Mouse (Mus musculus) lung, postnatal 4 days (tissue): Measurements from ENCODE around the gene Tldc1.
A peak's percentile ranks its signal among the peaks of the same experiment; 100 is the strongest.

ENCODE experiments used
- DNase-seq, 2 experiments: peaks; one replicate each; pipeline ENCODE4 v3.0.0; 2021

Gene Tldc1

DNA sequence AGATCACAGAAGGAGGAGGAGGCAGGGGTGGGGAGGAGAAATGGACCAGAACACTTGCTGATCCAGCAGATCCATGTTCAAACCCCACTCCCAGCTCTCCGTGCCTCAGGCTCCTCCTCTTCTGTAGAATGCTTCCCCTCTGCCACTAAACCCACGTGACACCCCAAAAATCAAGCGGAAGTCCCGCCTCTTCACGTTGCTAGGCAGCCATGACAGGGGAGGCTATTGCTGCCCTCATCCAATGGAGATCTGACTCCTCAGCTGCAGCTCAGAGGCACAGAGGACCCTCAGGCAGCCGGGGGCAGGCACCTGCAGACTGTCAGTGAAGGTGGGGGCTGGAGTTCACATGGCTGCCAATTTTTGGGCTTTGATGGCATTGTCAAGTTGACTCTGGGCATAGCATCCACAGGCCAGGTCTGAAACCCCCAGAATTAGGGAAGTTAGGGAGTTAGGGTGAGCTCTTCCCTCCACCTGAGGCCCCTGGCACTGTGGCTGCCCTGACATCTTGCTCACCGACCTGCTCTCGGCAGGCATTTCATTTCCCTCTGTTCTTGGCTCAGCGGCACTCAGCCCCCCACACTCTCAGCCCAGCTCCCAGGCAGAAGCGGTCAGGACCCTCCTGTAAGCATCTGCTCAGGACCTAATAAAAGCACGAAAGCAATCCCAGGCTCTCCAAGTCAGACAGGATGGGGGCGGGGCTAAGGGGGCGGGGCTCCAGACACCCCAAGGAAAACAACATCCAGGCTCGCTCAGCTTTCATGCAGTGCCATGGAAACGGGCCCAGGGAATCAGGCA is 20.2 kb upstream of the Tldc1 start:
- peak; percentile 72 to 73 for DNase-seq

DNA sequence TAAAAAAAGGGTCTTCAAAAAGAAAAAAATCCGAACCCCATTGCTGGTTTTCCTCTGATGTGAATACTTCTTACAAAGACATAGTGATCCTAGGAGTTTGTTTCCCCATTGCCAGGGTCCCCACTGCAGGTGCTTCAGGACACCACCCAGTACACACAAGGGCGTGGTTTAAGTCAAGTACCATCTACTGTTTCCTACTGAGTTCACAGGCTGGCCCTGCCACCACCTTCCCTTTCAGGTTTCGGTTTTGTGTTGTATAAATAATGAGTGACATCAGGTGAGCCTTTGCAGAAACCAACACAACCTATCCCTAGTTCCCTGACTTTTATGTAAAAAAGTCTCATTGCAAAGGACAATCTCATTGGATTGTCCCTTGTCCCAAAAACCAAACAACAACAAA is 17.4 kb upstream of the Tldc1 start:
- DNase-seq, result no peak

DNA sequence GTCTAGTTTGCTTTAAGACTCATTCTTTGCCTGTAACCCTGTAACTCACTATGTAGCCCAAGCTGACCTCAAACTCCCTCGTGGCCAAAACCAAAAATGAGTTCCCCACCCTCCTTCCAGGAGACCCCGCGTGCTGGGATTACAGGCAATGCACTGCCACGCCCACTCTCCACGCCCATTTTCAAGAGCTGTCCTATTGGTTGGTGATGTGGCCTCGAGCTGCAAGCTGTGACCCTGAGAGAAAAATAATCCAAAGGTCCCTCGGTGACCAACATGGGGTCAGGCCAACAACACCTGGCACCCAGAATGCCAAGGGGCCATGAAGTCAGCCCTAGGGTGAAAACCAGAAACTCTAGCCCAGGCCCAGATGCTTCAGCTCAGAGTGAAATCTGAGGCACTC is 16.5 kb upstream of the Tldc1 start:
- DNase-seq, result no peak

DNA sequence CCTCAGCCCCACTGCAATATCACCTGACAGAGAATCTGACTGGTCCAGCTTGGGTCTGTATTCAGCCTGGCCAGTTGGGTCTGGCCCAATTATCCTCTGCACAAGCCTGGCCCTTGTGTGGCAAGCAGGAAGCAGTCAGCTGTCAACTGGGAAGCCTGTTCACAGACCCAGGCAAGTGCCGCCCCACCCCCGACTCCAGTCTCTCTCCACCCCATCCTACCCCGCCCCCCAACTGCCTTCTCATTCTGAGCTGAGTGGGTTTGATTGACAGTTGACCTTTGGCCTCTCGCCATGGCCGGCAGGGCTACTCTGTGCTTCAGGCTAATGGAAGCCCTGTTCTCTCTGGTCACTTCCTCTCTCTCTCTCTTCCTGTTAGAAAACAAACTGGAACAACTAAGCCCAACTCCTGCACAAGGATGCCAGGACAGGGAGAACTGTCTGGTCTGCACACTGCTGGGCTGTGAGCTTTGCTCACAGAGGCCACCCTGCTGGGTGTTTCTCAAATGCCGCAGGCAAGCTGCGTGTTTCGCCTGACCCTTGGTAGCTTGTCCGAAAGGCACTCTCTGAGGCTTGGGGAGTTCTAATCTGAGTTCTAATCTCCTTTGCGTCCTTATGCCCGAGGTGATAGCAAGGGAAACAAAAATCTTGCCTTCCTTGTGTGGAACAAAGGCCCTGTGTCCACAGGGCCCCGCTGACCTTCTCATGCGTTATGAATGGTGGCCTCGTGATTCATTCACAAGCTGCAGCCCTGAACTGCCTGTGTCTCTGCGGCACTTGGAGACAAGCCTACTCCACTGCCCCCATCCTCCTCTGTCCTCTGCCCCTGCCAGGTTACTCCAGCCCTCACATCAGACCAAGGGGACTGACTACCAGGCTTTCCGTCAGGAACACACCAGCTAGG is 13.8 kb upstream of the Tldc1 start:
- DNase-seq, result peak; percentile 75

DNA sequence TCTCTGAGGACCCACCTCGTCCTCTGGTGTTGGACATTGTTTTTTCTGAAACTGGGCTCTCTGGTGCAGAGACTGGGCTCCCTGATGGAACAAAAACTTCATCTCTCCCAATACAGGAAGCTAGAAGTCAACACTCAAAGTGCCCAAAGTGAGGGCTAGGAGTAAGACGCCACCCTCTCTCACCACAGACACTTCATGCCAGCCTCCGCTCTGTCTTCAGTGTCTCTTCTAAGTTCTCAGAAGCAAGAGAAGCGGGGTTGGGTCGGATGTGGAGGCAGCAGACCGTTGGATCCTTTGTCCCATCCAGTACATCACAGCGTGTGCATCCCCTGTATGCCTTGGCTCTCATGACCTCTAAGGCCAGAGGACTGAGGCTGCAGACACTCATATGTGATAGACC is 11.4 kb upstream of the Tldc1 start:
- no peak for DNase-seq

DNA sequence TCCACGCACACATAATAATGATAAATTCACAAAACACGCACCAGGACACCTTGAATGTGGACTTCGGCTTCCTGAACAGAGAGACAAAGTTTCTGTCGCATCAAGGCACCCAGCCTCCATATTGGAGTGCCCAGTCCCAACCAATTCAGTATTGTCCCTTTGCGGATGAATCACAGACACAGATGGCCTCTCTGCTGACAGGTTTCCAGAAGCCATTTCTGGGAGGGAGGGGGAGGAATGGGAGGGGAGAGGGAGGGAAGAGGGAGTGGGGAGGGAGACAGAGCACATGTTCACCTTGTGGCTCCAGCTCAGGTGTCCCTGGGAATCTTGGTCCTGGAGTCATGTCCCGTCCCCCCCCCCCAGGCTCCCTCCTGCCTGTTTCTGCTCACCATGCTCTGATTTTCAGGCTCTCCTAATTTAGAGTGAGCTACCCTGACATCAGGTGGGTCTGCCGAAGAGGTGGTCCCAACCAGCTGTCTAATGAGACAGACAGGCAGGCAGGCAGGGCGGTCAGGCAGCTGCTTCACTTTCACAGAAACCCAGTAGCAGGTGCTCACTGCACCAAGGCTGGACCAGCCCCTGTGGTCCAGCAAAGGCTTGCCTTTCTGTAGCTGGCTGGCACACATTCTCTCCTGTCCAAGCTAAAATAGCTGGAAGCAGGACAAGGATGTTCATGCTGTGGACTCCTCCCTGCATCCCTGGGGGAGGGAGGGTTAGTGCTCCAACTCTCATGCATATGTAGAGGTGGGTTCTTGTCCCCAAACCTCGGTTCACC is 10.6 kb upstream of the Tldc1 start:
- no peak for DNase-seq

DNA sequence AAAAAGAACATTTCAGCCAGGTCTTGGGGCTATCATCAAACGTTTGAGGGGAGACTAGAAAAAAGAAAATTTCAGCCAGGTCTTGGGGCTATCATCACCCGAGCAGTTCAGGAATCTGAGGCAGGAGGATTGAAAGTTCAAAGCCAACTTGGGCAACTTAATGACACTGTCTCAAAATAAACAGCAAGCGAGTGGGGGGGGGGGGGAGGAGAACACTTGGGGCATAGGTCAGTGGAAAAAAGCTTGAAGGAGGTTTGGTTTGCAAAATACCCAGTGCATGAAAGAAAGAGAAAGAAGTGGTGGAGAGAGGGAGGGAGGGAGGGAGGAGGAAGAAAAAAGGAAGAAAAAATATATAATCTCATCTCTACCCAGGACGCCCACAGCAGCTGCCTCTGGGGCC is 9.1 kb upstream of the Tldc1 start:
- no peak for DNase-seq

DNA sequence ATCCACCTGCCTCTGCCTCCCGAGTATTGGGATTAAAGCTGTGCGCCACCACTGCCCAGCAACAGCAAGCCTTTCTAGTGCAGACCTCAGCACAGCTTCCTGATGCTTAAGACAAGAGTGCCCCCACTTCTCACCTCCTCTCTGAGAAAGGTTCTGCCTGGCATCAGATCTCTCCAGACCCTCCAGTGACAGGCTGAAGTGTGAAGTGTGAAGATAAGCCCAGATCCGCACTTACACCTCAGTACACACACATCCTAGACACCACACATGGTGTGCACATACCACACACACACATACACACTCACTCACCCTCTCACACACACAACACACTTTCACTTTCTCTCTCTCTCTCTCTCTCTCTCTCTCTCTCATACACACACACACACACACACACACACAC is 8.7 kb upstream of the Tldc1 start:
- DNase-seq, result no peak

DNA sequence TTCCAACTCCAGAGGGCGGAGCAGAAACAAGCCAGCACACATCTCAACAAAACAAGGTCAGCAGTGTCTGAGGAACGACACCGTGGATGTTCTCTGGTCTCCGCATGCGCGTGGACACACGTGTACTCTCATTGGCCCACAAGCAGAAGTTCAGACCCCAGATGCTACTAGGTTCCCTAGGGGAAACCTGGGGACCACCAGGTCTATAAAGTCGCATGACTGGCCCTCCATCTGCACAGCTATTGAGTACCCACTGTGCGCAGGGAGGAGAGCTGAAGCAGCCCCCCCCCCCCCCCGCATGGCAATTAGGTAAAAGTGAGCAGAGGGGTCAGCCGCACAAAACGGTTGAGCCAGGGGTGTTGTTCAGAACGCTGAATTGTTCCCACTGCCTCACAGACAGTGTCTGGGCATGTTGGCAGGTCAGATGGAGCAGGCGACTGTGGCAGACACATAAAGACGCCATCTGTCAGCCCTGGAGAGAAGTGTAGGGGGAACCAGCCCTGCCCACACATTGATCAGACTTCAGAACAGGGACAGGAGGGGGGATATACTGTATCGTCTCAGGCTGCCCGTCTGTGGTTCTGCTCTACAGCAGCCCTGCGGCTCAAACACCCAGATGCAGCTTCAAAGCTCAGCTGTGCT is 7.7 kb upstream of the Tldc1 start:
- DNase-seq, result no peak

DNA sequence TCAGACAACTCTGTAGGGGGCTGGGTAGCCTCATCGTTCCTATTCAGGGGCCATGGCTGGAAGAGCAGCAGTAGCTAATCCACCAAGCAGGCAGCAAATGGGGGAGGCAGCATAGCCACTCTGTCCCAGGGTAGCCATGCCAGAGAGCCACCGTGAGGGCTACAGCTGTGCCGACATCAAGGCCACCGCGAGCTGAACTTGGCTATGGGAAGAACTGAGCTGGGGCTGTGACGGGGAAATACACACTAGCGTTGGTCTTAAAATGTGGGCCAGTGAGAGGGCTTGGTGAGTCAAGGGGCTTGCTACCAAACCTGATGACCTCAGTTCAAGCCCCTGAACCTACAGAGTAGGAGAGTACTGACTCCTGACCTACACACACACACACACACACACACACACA is 6.5 kb upstream of the Tldc1 start:
- no peak for DNase-seq

DNA sequence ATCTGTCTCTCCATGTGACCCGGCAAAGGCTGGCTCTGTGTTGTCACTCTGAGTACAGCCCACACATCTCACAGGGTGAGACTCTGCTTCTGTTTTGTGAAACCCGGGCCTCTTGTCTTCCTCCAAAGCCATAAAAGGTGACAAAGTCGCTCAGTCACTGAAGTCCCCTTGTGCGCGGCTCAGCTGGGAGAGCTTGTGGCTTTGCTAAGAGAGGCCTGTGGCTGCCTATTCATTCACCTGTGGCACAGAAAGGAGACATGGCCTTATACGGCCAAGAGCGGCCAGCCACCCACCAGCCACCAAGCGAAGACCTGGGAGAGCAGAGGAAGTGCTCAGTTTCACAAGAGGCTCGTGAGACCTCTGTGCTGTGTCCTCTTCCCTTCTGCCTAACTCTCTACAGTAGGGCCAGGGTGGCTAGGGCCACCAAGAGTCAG is 5.9 kb upstream of the Tldc1 start:
- peak; percentile 66 to 73 for DNase-seq

DNA sequence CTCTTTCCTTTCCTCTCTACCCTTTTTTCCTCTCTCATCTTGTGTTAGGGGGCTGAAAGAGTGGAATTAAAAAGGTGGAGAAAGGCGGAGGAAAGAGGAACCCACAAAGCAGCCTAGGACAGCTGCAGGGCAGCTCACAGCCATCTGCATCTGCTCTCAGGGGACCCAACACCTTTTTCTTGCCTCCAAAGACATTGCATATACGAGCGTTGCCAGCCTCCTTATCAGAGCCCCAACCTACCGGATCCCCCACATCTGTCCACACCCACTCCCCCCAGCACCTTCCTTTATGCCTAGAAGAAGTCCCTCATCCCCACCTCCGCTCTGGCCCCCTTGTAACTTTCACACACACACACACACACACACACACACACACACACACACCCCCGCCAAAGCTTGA is 5.4 kb upstream of the Tldc1 start:
- DNase-seq, result no peak

DNA sequence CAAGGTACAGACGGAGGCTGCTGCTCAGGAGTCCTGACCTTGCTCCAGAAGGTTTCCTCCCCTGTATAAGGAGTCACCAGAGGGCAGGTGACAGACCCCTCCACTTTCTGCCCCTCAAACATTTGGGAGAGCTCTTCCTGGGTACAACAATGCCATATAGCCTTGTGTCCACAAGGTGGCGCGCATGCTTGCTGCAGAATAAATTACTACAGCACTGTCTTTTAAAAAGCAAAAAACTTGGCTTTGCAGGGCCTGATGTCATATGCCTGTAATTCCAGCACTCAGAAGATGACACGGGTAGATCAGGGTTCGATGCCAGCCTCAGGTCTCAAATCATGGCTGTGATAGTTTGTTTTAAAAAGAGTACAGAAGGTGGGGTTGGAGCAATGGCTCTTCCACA is 4.5 kb upstream of the Tldc1 start:
- DNase-seq, result peak; percentile 74 to 86

DNA sequence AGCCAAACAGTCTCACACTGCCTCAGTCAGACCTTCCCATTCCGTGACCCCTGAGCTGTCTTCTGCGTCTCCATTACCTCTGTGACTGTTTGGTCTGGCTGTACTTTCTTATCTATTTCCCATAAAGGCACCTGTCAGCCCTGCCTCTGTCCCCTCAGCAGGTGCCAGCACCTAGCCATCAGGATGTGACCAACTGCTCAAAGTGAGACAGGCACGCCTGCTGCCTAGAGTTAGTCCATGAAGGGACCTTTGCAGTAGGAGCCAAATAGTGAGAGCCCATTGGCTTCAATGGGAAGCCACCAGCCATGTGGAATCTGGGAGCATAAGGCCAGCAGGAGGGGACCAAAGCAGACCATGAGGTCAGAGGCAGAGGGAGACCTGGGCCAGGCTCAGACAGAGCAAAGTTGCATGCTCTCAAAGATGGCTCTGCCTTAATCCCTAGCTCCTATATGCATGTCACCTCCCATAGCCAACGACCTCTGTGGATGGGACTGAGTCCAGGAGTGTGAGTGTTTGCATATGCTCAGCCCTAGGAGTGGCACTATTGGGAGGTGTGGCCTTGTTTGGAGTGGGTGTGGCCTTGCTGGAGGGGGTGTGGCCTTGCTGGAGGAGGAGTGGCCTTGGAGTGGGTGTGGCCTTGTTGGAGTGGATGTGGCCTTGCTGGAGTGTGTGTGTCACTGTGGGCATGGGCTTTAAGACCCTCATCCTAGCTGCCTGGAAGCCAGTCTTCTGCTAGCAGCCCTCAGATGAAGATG is 3.0 kb upstream of the Tldc1 start:
- peak; percentile 72 to 78 for DNase-seq

DNA sequence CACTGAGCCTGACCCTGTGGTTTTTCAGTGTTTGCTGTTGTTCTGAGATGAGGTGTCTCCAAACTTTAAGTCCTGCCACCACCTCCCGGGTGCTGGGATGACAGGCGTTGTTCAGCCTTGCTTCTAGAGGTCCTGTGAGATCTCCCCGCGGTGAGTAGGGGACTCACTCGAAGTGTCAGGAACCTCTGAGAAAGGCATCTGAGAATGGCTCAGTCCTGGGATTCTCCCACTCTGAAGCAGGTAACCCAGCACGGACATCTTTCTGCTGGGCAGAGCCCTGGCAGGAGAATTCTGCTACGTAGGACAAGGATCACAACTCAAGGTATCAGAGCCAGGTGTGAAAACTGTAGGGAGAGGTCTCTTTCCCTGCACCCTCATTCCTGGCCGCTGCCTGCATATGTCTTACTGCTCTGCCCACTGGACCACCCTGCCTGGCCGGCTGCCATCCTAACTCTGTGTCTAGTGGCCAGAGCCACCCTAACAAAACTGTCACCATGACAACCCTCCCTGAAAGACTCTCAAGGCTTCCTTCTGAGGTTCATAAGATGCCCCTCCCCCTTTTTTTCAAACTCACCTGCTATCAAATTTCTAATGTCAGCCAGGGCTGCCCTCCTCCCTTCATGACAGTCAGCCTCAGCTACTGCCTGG is 2.3 kb upstream of the Tldc1 start:
- DNase-seq, result no peak

DNA sequence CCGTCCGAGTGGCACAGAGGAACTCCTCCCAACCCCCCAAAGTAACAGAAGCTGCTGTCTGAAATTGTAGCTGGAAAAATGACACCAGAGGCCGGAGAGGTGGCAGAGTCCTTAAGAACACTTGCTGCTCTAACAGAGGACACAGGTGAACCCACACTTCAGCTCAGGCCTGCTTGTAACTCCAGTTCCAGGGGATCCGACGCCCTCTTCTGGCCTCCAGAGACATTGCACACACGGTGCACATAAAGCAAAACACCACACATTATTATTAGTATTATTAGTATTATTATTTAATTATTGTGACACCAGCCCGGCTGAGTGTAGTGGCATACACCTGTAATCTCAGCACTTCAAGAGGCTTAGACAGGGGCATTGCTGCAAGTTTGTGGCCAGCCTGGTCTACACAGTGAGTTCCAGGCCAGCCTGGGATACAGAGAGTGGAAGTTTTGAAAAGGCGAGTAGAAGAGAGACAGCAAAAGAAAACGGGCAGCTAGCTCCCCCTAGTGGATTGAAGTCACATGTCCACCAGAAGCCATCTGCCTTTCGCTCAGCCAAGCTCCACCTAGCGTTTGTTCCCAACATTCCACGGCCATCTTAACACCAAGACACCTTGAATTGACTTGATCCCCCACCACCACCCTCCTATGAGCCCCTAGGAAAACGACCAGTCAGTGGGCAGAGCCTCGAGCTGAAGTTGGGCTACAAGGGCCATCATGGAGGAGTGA is 959 bp upstream of the Tldc1 start:
- peak; percentile 74 to 90 for DNase-seq

DNA sequence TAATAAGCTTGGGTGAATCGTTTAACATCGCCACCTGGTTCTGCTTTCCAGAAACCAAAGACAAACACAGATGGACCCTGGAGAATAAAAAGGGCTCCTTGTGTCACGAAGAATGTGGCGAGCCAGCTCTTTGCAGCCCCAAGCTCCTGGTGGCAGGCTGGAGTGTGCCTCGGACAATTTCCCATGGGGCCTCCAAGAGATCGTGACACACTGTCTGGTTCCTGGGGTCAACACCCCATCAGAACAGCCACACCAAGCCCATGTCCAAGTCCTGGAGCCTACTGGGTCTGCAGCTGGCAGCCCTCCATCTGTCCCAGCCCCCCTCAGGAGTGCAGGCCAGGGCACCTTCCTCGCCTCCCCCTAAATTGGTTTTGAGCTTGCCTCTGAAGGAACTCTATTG is 451 bp downstream of the Tldc1 start:
- peak in 1 of 2 experiments; percentile 56 for DNase-seq

DNA sequence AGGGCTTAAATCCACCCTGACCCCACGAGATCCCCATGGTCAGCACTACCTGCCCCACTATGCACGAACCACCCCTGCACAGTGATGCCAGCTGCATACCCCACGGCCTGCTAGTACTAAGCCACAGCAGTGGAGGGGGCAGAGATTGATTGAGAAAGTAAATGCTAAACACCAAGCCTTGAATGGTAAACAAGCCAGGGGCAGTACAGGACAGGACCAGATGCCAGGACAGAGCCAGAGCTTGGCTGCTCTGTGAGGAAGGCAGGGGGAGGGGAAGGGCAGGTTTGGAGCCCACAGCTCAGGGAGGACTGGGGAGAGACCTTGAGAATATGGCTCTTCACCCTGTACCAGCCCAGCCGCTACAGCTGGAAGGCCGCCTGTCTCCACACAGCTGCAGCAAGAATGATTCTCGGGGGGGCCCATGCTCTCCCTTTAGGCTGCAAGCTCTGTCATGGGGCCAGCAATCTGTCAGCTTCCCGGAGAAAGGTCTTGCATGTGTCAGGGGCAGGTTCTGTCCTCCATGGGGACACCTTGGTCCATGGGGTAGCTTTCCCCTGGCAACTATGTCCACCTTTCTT is 1.5 kb downstream of the Tldc1 start:
- no peak for DNase-seq

DNA sequence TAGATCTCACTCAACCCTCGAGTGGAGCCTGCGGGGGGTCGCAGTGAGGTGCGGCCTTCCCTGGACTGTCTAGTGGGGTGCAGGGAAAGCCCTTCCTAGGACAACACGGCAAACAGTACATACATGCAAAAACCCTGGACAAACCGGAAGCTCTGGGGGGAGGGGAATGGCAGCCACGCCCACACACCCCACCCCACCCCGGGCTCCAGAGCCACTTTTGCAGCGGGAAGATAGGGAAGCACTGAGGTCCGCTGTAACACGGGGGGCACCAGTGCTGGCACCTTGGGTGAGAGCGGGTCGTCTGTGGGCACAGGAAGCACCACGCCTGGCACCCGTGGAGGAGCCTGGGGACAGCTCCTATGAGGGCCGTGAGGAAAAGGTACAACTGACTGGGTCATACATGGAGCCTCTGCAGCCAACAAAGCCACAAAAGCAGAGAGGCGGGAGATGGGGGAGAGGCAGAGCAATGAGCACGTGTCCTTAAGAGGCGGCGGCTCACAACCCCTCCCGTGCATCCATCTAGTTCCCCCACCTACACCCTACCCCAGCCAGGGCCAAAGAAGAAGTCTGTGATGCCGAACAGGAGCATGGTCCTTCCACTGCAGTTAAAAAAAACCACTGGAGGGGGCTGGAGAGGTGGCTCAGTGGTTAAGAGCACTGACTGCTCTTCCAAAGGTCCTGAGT is 12.3 kb downstream of the Tldc1 start:
- DNase-seq, result no peak

DNA sequence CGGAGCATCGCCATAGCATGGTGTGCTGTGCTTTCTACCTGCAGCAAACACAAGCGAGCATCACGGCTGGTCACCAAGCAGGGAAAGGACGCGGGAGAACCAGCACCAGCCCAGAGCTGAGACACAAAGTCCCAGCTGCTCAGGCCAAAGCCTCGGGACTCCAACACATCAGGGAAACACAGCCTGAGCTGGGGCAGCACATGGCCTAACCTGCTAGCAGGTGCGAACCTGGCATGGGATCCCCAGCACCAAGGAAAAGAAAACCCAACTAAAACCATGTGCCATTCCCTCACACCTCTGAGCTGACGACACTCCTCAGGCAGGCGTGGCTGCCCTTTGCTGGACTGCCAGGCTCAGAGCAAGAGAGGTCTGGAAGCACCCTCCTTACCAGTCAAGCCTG is 12.9 kb downstream of the Tldc1 start:
- no peak for DNase-seq
